Mouse (Mus musculus): ENCODE measurements at regions not wholly inside any gene's neighbourhood (a gene's known extent, or its start where the extent isn't known, plus 50 kb on each side); places are given as distances from the start of the nearest gene placed in this dataset.

- no peak for DNase-seq
Measured at GRCm38 (mm10) chr8:128065964-128066680, 292.3 kb upstream of the Nrp1 start.

GRCm38 (mm10) chr8:128069749-128070148, 288.7 kb upstream of the Nrp1 start:
- no peak for DNase-seq

DNA sequence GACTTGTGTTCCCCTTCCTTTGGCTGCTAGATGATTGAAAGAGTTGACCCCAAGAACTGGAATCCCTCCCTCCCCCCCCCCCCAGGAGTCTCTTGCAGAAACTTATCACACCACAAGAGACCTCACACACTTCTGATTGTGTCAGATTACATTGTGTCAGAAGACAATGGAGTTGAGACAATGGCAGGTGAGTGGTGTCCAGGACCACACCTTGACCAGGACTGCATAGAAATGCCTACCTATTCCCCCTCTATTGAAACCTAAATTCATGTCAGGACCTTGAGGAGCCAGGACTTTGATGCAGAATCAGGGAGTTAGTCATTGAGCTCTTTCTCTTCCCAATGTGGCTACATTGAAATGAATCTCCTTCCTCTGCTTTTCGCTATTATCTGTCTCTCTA, 282.8 kb upstream of the Nrp1 start:
- no peak for DNase-seq

GRCm38 (mm10) chr8:128076226-128076625, 282.2 kb upstream of the Nrp1 start:
- DNase-seq, result no peak

DNA sequence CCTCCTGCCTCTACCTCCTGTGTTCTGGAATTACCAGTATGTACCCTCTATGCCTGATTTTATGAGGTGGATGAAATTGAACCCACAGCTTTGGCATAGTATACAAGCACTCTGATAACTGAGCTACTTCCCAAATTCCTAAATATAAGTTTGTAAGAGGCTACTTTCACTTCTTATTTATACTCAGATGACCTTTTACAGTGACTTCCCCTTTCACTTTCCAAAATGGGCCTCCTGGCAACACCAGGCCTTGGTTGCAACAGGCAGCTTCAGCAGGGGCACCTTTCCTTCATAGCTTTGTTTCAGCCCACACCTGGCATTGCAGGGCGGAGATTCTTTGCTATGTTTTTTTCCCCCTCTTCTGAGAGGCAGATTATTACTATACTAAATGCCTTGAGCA, 279.7 kb upstream of the Nrp1 start:
- no peak for DNase-seq

DNA sequence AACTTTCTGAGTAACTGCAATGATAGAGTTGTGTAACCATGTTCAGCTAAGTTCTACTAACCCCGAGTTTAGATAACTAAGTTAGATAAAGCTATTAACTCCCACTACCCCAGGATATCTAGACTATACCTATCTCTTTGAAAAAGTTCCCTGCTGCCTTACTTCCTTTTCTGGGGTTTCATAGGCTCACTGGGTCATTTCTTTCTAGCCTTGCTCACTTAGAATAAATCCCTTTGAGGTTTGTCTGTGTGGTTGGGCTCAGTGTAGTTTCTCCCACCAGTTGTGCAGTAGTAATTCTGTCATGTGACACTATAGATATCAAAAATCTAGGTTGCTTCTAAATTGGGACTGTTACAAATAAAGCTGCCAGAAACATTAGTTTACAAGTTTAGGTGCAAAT, 272.6 kb upstream of the Nrp1 start:
- no peak for DNase-seq

DNA sequence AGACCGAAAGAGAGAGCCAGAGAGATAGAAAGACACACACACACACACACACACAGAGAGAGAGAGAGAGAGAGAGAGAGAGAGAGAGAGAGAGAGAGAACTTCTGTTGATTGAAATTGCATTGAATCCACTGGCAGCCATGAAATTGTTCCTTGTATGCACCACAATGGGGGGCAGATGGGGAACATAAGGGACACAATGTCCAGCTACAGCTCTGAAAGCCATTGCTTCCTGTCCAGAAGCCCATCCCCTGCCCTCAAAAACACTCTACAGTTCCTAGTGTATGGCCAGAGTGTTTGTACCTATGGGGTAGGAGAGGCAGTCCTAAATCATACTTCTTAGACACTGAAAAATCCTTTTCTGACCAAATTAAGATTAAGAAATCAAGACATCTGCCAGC, 270.9 kb upstream of the Nrp1 start:
- DNase-seq, result no peak

GRCm38 (mm10) chr8:128092826-128093225, 265.6 kb upstream of the Nrp1 start:
- no peak for DNase-seq

DNA sequence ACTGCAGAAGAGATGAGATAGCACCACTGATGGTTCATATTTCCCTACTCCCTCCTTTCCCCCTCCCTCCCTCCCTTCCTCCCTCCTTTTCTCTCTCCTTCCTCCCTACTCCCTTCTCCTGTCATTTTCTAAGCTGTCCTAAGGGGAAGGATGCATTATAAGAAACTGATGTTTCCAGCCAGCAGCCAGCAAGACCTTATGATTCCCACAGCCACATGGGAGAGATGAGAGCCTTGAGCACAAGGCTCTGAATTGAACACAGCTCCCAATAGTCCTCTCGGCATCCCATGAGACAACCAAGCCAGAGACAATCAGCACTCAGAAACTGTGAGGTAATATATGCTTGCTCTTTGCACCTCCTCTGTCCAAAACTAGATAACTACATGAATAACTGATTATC, 263.0 kb upstream of the Nrp1 start:
- no peak for DNase-seq

- DNase-seq, result no peak
Measured at GRCm38 (mm10) chr8:128097601-128098000, 260.8 kb upstream of the Nrp1 start.

- DNase-seq, result no peak
Measured at GRCm38 (mm10) chr8:128103380-128103779, 255.0 kb upstream of the Nrp1 start.

DNA sequence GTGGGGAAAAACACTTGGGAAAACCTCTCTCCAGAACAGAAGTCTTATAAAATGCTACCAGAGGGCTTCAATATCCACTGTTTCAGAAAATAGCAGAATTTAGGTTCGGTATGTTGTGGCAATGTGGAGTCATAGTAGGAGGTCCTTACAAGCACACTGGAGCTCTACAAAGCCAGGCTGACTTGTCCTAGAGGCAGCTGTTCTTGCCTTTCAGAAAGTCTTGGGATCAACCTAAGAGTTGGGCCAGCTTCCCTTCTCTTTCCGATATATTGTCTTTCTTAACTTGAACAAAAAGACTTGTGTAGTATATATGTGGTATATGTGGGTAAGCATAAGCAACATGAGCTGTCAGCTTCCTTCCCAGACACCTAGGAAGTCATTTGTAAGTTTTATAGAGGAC, 251.8 kb upstream of the Nrp1 start:
- DNase-seq, result no peak

DNA sequence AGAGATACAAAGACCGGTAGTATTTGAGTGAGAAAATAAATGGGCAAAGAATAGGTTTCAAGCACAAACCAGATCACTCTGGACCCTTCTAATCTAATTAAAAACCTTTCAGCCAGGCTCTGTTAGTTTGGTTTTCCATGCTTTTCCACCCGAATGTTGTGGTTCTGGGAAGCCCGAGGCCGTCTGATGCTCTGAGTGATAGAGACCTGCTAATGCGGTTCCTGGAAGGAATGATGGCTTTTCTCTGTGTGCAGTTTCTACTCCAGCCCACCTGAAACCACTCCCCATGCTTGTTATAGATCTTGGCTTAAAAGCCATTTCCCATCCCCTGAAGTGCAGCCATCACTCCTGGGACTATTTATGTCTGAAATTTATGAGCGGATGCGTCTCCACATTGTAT, 251.4 kb upstream of the Nrp1 start:
- no peak for DNase-seq

GRCm38 (mm10) chr8:128109036-128109435, 249.4 kb upstream of the Nrp1 start:
- DNase-seq, result no peak

- DNase-seq, result no peak
Measured at GRCm38 (mm10) chr8:128111132-128111531, 247.3 kb upstream of the Nrp1 start.

DNA sequence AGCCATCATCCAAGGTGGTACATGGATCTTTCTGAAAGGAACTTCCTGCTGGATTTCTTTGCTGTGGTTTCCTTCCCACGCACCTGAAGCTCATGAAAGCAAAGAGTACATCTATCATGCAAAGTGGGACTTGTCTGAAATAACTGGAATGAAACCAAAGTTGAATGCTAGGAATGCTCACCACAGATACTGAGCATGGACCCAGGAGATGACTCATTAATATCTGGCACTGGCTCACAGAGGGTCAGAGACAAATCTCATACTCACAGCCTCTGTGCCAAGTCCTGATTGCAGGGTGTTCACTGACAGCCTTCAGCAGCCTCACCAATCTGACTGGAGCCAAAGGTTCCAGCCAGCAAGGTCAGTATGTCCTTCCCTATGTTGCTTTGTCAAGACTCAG, 245.3 kb upstream of the Nrp1 start:
- peak in 1 of 2 experiments; percentile 14 for DNase-seq

GRCm38 (mm10) chr8:128141290-128141966, 217.0 kb upstream of the Nrp1 start:
- DNase-seq, result no peak

DNA sequence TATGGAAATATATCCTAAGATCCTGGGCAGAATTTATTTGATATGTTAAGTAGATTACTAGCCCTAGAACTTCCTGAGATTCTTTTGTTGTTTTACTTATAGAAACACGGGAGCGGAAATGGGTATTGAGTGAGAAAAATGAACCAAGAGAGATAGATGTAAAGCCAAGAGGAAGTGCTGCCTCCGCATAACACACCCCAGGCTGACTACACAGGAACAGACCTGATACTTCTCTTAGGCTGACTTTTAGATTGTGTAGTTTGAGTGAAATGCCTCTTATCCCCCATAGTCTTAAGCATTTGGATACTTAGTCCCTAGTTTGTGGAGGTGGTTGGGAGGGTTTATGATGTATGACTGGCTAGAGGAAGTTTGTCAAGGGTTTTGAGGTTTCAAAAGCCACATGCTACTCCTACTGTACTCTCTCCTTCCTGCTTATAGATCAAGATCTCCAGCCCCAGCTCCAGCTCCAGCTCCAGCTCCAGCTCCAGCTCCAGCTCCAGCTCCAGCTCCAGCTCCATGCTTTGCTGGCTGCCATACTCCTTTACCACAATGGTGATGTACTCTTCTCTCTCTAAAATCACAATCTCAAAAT, 210.0 kb upstream of the Nrp1 start:
- no peak for DNase-seq

- no peak for DNase-seq
Measured at GRCm38 (mm10) chr8:128155604-128156003, 202.8 kb upstream of the Nrp1 start.

DNA sequence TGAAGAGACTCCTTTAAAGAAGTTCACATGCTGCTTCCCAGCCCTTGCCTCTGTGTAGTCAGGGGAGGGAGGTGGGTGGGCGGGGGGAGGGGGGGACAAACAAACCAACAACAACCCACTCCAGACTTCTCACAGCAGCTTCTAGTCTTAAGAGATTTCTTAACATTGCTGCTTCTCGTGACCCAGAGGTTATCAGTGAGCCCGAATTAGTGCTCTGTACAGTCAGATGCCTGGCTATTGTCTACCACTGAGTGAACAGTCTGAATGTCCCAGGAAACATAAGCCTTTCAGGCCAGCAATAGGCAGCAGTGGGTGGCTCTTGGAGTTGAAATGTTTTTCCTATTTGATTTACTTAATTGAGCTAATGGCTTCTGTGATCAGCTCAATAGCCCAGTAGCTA, 202.2 kb upstream of the Nrp1 start:
- no peak for DNase-seq

GRCm38 (mm10) chr8:128162857-128163256, 195.5 kb upstream of the Nrp1 start:
- no peak for DNase-seq

- no peak for DNase-seq
Measured at GRCm38 (mm10) chr8:128164976-128165375, 193.4 kb upstream of the Nrp1 start.

- no peak for DNase-seq
Measured at GRCm38 (mm10) chr8:128165591-128165990, 192.8 kb upstream of the Nrp1 start.

- DNase-seq, result no peak
Measured at GRCm38 (mm10) chr8:128166097-128166496, 192.3 kb upstream of the Nrp1 start.

Measured in cerebellum, postnatal 25 days (tissue).